Mouse (Mus musculus): ENCODE measurements at regions not wholly inside any gene's neighbourhood (a gene's known extent, or its start where the extent isn't known, plus 50 kb on each side); places are given as distances from the start of the nearest gene placed in this dataset.

DNA sequence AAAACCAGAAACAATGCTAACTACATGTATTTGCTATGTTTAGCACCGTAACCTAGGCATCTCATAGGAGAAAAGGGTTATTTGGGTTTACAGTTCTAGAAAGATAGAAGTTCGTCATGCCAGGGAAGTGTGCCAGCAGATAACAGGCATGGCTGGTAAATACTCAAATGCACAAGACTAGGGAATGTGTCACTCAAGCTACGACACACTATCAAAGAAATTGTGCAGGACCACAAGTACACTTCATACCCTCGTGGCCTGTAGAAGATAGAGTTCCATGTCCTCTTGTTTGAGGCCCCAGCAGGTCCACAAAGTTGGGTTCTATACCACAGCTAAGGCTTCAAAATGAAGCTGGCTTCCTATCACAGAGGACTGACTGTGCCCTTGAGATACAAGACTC, 103.1 kb upstream of the Car8 start:
- TF ChIP-seq POLR2A (IDR thresholded peaks at IDR 0.05; ENCODE audit: insufficient read depth, low read depth, low read length) (no peak), CTCF (IDR thresholded peaks at IDR 0.05) (no peak), EP300 (IDR thresholded peaks at IDR 0.05; ENCODE audit: insufficient read depth, low read depth, low read length) (no peak)

Data from heart, adult 2 months (tissue).